Mouse (Mus musculus): Measurements from ENCODE around the gene Dapk2.

GRCm38 (mm10) chr9:66261741-66262140 lies 103.7 kb downstream of the Dapk2 start:
- TF ChIP-seq CTCF (IDR thresholded peaks at IDR 0.05; ENCODE audit: low read depth, low read length) (no peak), POLR2A (IDR thresholded peaks at IDR 0.05; ENCODE audit: borderline replicate concordance, low read depth, low read length) (no peak)
